Mouse (Mus musculus) liver, embryonic 14.5 days (tissue): ENCODE data around the gene 1700061G19Rik.

Experiments
- CTCF ChIP-seq: IDR thresholded peaks from 2 replicates; pipeline ENCODE4 v1.5.1; 2016; ENCODE audit warnings: antibody characterized with exemption, low read depth, control low read depth
- EP300 ChIP-seq: IDR thresholded peaks from 2 replicates; pipeline ENCODE4 v1.6.1; 2016; ENCODE audit warnings: antibody characterized with exemption, low read depth

DNA sequence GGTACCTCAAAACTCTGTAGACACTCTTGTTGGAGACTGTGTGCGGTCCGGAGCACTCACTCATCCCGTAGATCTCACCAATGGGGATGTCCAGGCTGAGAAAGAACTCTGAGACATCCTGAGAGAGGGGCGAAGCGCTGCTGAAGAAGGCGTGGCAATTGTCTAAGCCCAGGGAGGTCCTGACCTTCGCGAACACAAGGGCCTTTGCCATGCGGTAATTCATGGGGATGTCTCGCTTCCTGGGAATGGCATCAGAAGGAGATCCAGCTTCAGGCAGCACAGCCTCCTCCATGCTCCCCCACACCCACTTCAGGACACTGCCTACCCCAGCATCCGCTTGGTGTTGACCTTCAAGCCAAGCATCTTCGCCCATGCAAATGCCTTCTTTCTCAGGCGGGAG lies 25.6 kb upstream of the 1700061G19Rik start:
- no peak for TF ChIP-seq EP300
- TF ChIP-seq CTCF = no peak
